Mouse (Mus musculus) intestine, postnatal 0 days (tissue): Measurements from ENCODE around the gene Lipf. TPM values are rescaled to one million over a fixed set of nuclear protein-coding genes. Genes with fewer than 3 reads are reported as not detected.
A peak's percentile ranks its signal among the peaks of the same experiment; 100 is the strongest.

Source experiments
- ATAC-seq: fragments of 200-750 bp; cut with Nextera tagmentation; 2 replicates; pipeline ENCODE4 v1.8.0; 2017; ENCODE audit warnings: mild to moderate bottlenecking, moderate TSS enrichment, moderate library complexity
- H3K27ac ChIP-seq: fragments of 300-500 bp; sonication (generic); 2 replicates; pipeline ENCODE4 v1.5.1; 2014; ENCODE audit warnings: mild to moderate bottlenecking, low read depth, low read length, moderate library complexity
- H3K27me3 ChIP-seq: fragments of 300-500 bp; sonication (generic); replicated peaks from 2 replicates; pipeline ENCODE4 v1.6.1; 2014; ENCODE audit warnings: low read length, mixed read lengths; ENCODE audit not compliant: control insufficient read depth, insufficient read depth
- H3K36me3 ChIP-seq: fragments of 300-500 bp; sonication (generic); 2 replicates; pipeline ENCODE4 v1.6.1; 2014; ENCODE audit warnings: mild to moderate bottlenecking, moderate library complexity; ENCODE audit not compliant: control insufficient read depth, insufficient read depth
- H3K4me1 ChIP-seq: fragments of 300-500 bp; sonication (generic); replicated peaks from 2 replicates; pipeline ENCODE4 v1.6.1; 2014; ENCODE audit warnings: antibody characterized with exemption, low read length, mixed read lengths; ENCODE audit not compliant: control insufficient read depth, insufficient read depth
- H3K4me2 ChIP-seq: fragments of 300-500 bp; sonication (generic); replicated peaks from 2 replicates; pipeline ENCODE4 v1.6.1; 2014; ENCODE audit warnings: low read depth, mild to moderate bottlenecking, moderate library complexity
- H3K4me3 ChIP-seq: fragments of 300-500 bp; sonication (generic); 2 replicates; pipeline ENCODE4 v1.5.1; 2014; ENCODE audit warnings: low read depth, low read length
- H3K9ac ChIP-seq: fragments of 300-500 bp; sonication (generic); 2 replicates; pipeline ENCODE4 v1.6.1; 2014; ENCODE audit warnings: mild to moderate bottlenecking, low read depth, low read length
- H3K9me3 ChIP-seq: fragments of 300-500 bp; sonication (generic); 2 replicates; pipeline ENCODE4 v1.6.1; 2016; ENCODE audit warnings: mixed run types; ENCODE audit not compliant: control insufficient read depth
- CTCF ChIP-seq: sonication (generic); IDR thresholded peaks from 2 replicates; pipeline ENCODE4 v1.5.1; 2016; ENCODE audit warnings: low read depth, mild to moderate bottlenecking, control low read depth, antibody characterized with exemption, moderate library complexity
- WGBS: fragments of 180-500 bp; shearing (Covaris S2); extraction: QIAGEN DNeasy Blood & Tissue Kit; methylation state at CpG from one replicate; pipeline ENCODE4 v1.1.7; 2014; 5-methylcytosine and 5-hydroxymethylcytosine counted together
- polyA plus RNA-seq: library from polyadenylated mRNA; unstranded; fragments of >200 nt; fragmentation: Nextera tagmentation; extraction: Ambion mirVana; gene quantifications from 2 replicates; pipeline ENCODE4 v1.2.1, GENCODE M21; 2015

Gene Lipf
- polyA plus RNA-seq = 1.1 and 2.2 TPM in 2 replicates

DNA sequence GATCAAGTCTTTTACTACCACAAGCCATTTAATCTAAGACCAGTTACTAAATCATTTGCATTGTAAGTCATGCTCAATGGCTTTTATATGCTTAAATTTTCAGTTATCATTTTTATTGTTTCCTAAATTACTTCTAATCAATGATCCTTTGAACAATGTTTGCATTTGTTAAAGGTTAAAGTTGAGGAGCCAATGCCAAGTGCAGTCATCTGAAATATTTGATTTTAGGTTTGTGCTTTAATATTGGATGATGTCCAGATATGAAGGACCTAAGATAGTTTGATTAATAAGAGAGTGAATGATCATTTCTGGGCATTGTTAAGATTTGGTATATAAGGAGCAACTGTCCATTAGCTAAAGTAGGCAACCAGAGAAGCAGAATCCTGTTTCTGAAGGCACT lies at the start of gene Lipf:
TSS of gene Lipf (plus strand) at position 301 of the 400 bp plus-strand sequence.
- no peak for ATAC-seq
- Histone ChIP-seq H3K27ac (no peak within 1 kb of the TSS), H3K4me1 (no peaks in the 10 kb centered on the region), H3K36me3 (no peaks in the 10 kb centered on the region), H3K9me3 (no peaks in the 10 kb centered on the region), H3K4me3 (no peak within 1 kb of the TSS), H3K27me3 (no peaks in the 10 kb centered on the region), H3K9ac (no peak within 1 kb of the TSS), H3K4me2 (no peak within 1 kb of the TSS)
- no peak for TF ChIP-seq CTCF

DNA sequence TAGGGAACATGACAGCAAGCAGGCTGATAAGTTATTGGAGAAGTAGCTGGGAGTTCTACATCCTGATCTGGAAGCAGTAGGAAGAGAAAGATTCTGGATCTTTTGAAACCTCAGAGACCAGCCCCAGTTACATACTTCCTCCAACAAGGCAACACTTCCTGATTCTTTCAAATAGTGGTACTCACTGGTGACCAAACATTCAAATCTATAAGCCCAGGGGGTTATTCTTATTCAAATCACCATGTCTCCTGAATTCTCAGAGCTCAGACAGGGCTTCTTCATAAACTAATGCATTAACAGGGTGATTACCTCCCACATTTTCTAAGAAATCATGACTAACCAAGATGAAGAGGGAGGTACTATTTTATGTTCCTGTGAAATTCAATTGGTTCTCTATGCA lies 36.9 kb upstream of the Lipf start:
- no peak for TF ChIP-seq CTCF
- H3K36me3 ChIP-seq = no peaks in the 10 kb centered on the region
- H3K4me2 ChIP-seq = no peak overlapping the region
- H3K9ac ChIP-seq = no peak overlapping the region
- no peak for ATAC-seq
- no peaks in the 10 kb centered on the region for H3K27me3 ChIP-seq
- no peaks in the 10 kb centered on the region for H3K9me3 ChIP-seq
- H3K4me1 ChIP-seq = no peaks in the 10 kb centered on the region
- no peak overlapping the region for H3K4me3 ChIP-seq
- no peak overlapping the region for H3K27ac ChIP-seq

DNA sequence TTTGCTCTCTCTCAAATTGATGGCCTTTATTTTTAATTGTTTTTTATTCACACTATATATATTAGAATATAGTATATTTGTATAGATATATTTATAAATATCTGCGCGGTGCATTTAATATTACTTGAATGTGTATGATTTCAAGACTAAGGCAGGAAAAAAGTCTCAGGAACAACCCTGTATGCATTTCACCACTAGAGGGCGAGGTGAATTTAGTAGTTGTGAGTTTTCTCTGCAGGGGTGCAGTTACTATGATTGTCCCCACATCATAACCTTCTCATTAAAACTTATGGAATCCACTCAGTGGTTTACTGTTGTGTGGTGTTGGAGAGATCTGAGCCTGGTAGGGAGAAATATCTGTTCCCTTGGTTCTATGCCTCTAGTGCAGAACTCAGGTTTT lies 18.0 kb downstream of the Lipf start:
- WGBS = 37% methylated on average over 3 of the region's 3 CpGs
- Histone ChIP-seq H3K27me3 (no peaks in the 10 kb centered on the region), H3K4me2 (no peak overlapping the region), H3K27ac (no peak overlapping the region), H3K9me3 (no peaks in the 10 kb centered on the region), H3K36me3 (no peaks in the 10 kb centered on the region), H3K4me1 (no peaks in the 10 kb centered on the region), H3K9ac (no peak overlapping the region), H3K4me3 (no peak overlapping the region)
- no peak for ATAC-seq
- peak; percentile 69 for TF ChIP-seq CTCF

DNA sequence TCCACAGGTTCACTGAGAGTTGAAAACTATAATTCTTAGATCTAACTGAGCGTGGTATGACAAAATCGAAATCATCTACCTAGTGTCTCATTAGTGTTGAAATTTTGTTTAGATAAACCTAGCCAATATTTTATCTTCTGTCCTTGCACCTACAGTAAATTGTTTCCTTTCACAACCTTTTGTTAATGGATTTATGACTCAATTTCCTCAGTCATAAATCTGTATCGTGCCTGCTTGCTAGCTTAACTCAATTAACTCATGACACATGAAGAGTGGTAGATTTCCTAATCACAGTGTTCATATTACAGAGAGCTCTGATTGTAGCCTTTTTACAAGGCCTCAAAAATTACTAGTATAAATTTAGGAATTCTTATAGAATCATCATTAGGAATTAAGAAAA lies 22.1 kb downstream of the Lipf start:
- H3K36me3 ChIP-seq = no peaks in the 10 kb centered on the region
- H3K27ac ChIP-seq = no peak overlapping the region
- 31% methylated on average over 3 of the region's 3 CpGs for WGBS
- no peaks in the 10 kb centered on the region for H3K4me1 ChIP-seq
- no peaks in the 10 kb centered on the region for H3K27me3 ChIP-seq
- no peak for TF ChIP-seq CTCF
- no peak overlapping the region for H3K9ac ChIP-seq
- H3K4me2 ChIP-seq = no peak overlapping the region
- no peak for ATAC-seq
- H3K4me3 ChIP-seq = no peak overlapping the region
- H3K9me3 ChIP-seq = no peaks in the 10 kb centered on the region

GRCm38 (mm10) chr19:34008002-34008401 lies 47.0 kb downstream of the Lipf start, which contains the start of gene Lipk:
TSS of gene Lipk (plus strand) at chr19:34008290.
- WGBS = 66% methylated on average over 6 of the region's 6 CpGs
- Histone ChIP-seq H3K4me3 (no peak within 1 kb of the TSS), H3K9me3 (no peaks in the 10 kb centered on the region), H3K36me3 (no peaks in the 10 kb centered on the region), H3K9ac (no peak within 1 kb of the TSS), H3K4me2 (no peak within 1 kb of the TSS), H3K4me1 (no peaks in the 10 kb centered on the region), H3K27ac (no peak within 1 kb of the TSS), H3K27me3 (no peaks in the 10 kb centered on the region)
- no peak for TF ChIP-seq CTCF
- no peak for ATAC-seq

DNA sequence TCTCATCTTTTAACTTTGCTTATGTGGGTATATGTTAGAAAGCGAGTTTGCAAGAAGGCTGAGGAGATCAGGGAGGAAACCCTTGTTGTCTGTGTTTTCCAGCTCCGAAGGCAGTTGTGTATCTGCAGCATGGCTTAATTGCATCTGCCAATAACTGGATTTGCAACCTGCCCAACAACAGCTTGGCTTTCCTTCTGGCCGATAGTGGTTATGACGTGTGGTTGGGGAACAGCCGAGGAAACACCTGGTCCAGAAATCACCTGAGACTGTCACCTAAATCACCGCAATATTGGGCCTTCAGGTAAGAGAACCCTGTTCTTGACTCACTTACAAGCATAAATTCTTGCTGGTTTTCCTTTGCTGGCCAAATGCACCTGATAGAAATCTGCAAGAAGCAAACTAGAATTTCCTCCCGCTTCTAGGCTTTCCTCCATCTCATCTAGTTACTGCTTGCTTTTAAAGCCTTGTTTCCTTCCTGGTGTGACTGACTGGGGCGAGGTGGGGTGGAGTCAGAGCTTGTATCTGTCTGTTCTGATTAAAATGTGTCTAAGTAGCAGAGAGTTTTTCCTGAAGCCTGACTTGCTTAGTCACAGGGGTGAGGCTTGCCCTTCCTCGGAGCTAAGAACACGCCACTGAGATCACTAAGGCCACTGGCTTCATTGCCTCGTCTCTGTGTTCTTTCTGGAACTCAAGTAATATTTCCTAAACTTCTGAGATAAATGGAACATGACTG lies 60.6 kb downstream of the Lipf start:
- H3K27ac ChIP-seq = peak overlapping the region; percentile 64
- no peak for TF ChIP-seq CTCF
- ATAC-seq = peak; percentile 93

More for the DNA sequence above, 60.6 kb downstream of the Lipf start:
- Histone ChIP-seq H3K4me1 (no peaks in the 10 kb centered on the region), H3K36me3 (no peaks in the 10 kb centered on the region), H3K27me3 (no peaks in the 10 kb centered on the region), H3K4me3 (no peak overlapping the region), H3K9me3 (no peaks in the 10 kb centered on the region), H3K4me2 (peak overlapping the region; percentile 46), H3K9ac (no peak overlapping the region)
- 56% methylated on average over 11 of the region's 11 CpGs for WGBS
